ENCODE assay signal across 22 mouse cellular contexts in genomic region chr14:22036802-22037497, GRCm38 (mm10). TPM values are rescaled to one million over a fixed set of nuclear protein-coding genes. Genes with fewer than 3 reads are reported as not detected.
DNase-seq lines count a peak whose midpoint lies in the region; ATAC-seq and TF ChIP-seq lines count a peak whose summit lies in the region.
"Had no signal": no experiment of that assay in that cellular context is flagged by ENCODE, and none has a peak within 500 bp of the region (broad histone marks: within the 10 kb centered on the region; RNA-seq: fewer than 3 reads in every experiment).

No protein-coding gene starts in this region.

- H3K4me2 ChIP-seq in forebrain, embryonic 12.5 days, result peak overlapping the region; percentile 21; the same call in 1 of the 2 replicates
- no peak overlapping the region for H3K4me2 ChIP-seq in forebrain, embryonic 11.5 days (ENCODE audit: low read depth, low read length, severe bottlenecking)
- peak overlapping the region; percentile 25; the same call in 1 of the 2 replicates for H3K4me2 ChIP-seq in forebrain, embryonic 15.5 days (replicated peaks)
- peak overlapping the region; percentile 41 for H3K4me2 ChIP-seq in hindbrain, embryonic 15.5 days
- 0 out of 2 replicates have a peak overlapping the region, but pooled peaks have one; percentile 7 for H3K4me2 ChIP-seq in midbrain, postnatal 0 days (ENCODE audit: low read depth, low read length, poor library complexity, severe bottlenecking)
- H3K4me2 ChIP-seq: heart, embryonic 11.5 days; intestine, embryonic 15.5 days; kidney, embryonic 15.5 days; limb, embryonic 15.5 days had no signal

- no peak overlapping the region for H3K9ac ChIP-seq in forebrain, embryonic 12.5 days
- H3K9ac ChIP-seq in forebrain, embryonic 11.5 days (ENCODE audit: low read length), result no peak overlapping the region
- H3K9ac ChIP-seq in forebrain, embryonic 15.5 days (replicated peaks), result no peak overlapping the region
- H3K9ac ChIP-seq in hindbrain, embryonic 15.5 days, result no peak overlapping the region
- H3K9ac ChIP-seq in midbrain, postnatal 0 days (replicated peaks; ENCODE audit: low read length, poor library complexity, severe bottlenecking), result no peak overlapping the region
- H3K9ac ChIP-seq: intestine, embryonic 15.5 days; kidney, embryonic 15.5 days; limb, embryonic 15.5 days had no signal

- H3K4me1 ChIP-seq in forebrain, embryonic 12.5 days, result peaks cover 34% of the 10 kb centered on the region
- peaks cover 21% of the 10 kb centered on the region; the same call in 1 of the 2 replicates for H3K4me1 ChIP-seq in forebrain, embryonic 11.5 days (replicated peaks; ENCODE audit: control insufficient read depth, insufficient read depth, low read length)
- peaks cover 29% of the 10 kb centered on the region for H3K4me1 ChIP-seq in forebrain, embryonic 15.5 days
- peaks cover 29% of the 10 kb centered on the region for H3K4me1 ChIP-seq in hindbrain, embryonic 15.5 days (replicated peaks)
- H3K4me1 ChIP-seq in midbrain, postnatal 0 days (ENCODE audit: insufficient read depth, low read length), result no peaks in the 10 kb centered on the region
- H3K4me1 ChIP-seq: megakaryocyte, embryonic 14.5 days had no signal

- no peak overlapping the region for H3K4me3 ChIP-seq in forebrain, embryonic 12.5 days (replicated peaks)
- no peak overlapping the region for H3K4me3 ChIP-seq in forebrain, embryonic 11.5 days (ENCODE audit: low read depth, low read length)
- 0 out of 2 replicates have a peak overlapping the region, but pooled peaks have one; percentile 7 for H3K4me3 ChIP-seq in forebrain, embryonic 15.5 days
- H3K4me3 ChIP-seq in hindbrain, embryonic 15.5 days, result no peak overlapping the region
- H3K4me3 ChIP-seq in midbrain, postnatal 0 days (ENCODE audit: low read depth, low read length), result no peak overlapping the region
- H3K4me3 ChIP-seq: intestine, embryonic 15.5 days; kidney, embryonic 15.5 days; limb, embryonic 15.5 days; megakaryocyte, embryonic 14.5 days had no signal

- H3K9me3 ChIP-seq in forebrain, embryonic 12.5 days, result no peaks in the 10 kb centered on the region
- H3K9me3 ChIP-seq in forebrain, embryonic 11.5 days (ENCODE audit: control insufficient read depth, low read length), result no peaks in the 10 kb centered on the region
- no peaks in the 10 kb centered on the region for H3K9me3 ChIP-seq in forebrain, embryonic 15.5 days
- no peaks in the 10 kb centered on the region for H3K9me3 ChIP-seq in hindbrain, embryonic 15.5 days
- no peaks in the 10 kb centered on the region for H3K9me3 ChIP-seq in midbrain, postnatal 0 days (ENCODE audit: low read length)
- H3K9me3 ChIP-seq: intestine, embryonic 15.5 days; kidney, embryonic 15.5 days; limb, embryonic 15.5 days; megakaryocyte, embryonic 14.5 days had no signal

- H3K36me3 ChIP-seq in forebrain, embryonic 12.5 days (replicated peaks), result no peaks in the 10 kb centered on the region
- H3K36me3 ChIP-seq in forebrain, embryonic 11.5 days (ENCODE audit: control insufficient read depth, insufficient read depth, low read length), result no peaks in the 10 kb centered on the region
- no peaks in the 10 kb centered on the region for H3K36me3 ChIP-seq in forebrain, embryonic 15.5 days
- H3K36me3 ChIP-seq in hindbrain, embryonic 15.5 days, result no peaks in the 10 kb centered on the region
- H3K36me3 ChIP-seq in midbrain, postnatal 0 days (ENCODE audit: insufficient read depth, low read length), result no peaks in the 10 kb centered on the region
- H3K36me3 ChIP-seq: intestine, embryonic 15.5 days; kidney, embryonic 15.5 days; limb, embryonic 15.5 days had no signal

- ATAC-seq in forebrain, embryonic 12.5 days (ENCODE audit: low FRiP score), result no peak
- ATAC-seq in forebrain, embryonic 11.5 days (replicated peaks; ENCODE audit: low FRiP score), result no peak
- peak; percentile 27 for ATAC-seq in forebrain, embryonic 15.5 days (replicated peaks)
- ATAC-seq in hindbrain, embryonic 15.5 days (ENCODE audit: low FRiP score, low read depth), result no peak
- no peak for ATAC-seq in midbrain, postnatal 0 days (ENCODE audit: low FRiP score)

- 40% methylated on average over 12 of the region's 12 CpGs for WGBS in forebrain, embryonic 12.5 days
- 49% methylated on average over 12 of the region's 12 CpGs for WGBS in forebrain, embryonic 11.5 days
- 23% methylated on average over 12 of the region's 12 CpGs for WGBS in forebrain, embryonic 15.5 days
- 24% methylated on average over 12 of the region's 12 CpGs for WGBS in hindbrain, embryonic 15.5 days
- 29% methylated on average over 12 of the region's 12 CpGs for WGBS in midbrain, postnatal 0 days

- no peak for DNase-seq in forebrain, embryonic 11.5 days (ENCODE audit: low spot score)
- DNase-seq in midbrain, postnatal 0 days (ENCODE audit: low spot score), result no peak
- no peak for DNase-seq in cerebellum, adult 9-11 months
- DNase-seq in B cell, adult 2 months, result no peak
- no peak for DNase-seq in left cerebral cortex, postnatal 4 days
- DNase-seq: adrenal gland, postnatal 10 days; cerebellum, adult 8-10 months; embryo, embryonic 11 days; gastrocnemius, postnatal 25 days; lung, postnatal 10 days; right cerebral cortex, adult 18-20 months; thymus, postnatal 4 days had no signal

- no peak for TF ChIP-seq CTCF in midbrain, postnatal 0 days (IDR thresholded peaks at IDR 0.05)

- H3K27ac ChIP-seq in forebrain, embryonic 12.5 days, result no peak overlapping the region
- H3K27ac ChIP-seq in forebrain, embryonic 11.5 days (ENCODE audit: low read depth, low read length), result no peak overlapping the region
- peak overlapping the region; percentile 58 for H3K27ac ChIP-seq in forebrain, embryonic 15.5 days (replicated peaks)
- no peak overlapping the region for H3K27ac ChIP-seq in hindbrain, embryonic 15.5 days (replicated peaks)
- no peak overlapping the region for H3K27ac ChIP-seq in midbrain, postnatal 0 days (ENCODE audit: low read depth, low read length)
- H3K27ac ChIP-seq: intestine, embryonic 15.5 days; kidney, embryonic 15.5 days; limb, embryonic 15.5 days had no signal

- peaks cover 85% of the 10 kb centered on the region for H3K27me3 ChIP-seq in forebrain, embryonic 12.5 days
- H3K27me3 ChIP-seq in forebrain, embryonic 11.5 days (ENCODE audit: control insufficient read depth, insufficient read depth, low read length), result peaks cover 8% of the 10 kb centered on the region
- H3K27me3 ChIP-seq in forebrain, embryonic 15.5 days, result peaks cover 74% of the 10 kb centered on the region
- 0 out of 2 replicates have a peak, but pooled peaks cover 2% of the 10 kb centered on the region for H3K27me3 ChIP-seq in hindbrain, embryonic 15.5 days
- peaks cover 7% of the 10 kb centered on the region; the same call in 1 of the 2 replicates for H3K27me3 ChIP-seq in midbrain, postnatal 0 days (ENCODE audit: insufficient read depth, low read length)
- H3K27me3 ChIP-seq: CH12.LX; intestine, embryonic 15.5 days; megakaryocyte, embryonic 14.5 days had no signal

- intact Hi-C loops in left cerebral cortex, postnatal 4 days (cut with DNase I), result no loop called here

RNA-seq across cellular contexts. Expression of gene Lrmda, which starts 17.4 kb away (rescaled TPM):
- 0.22 TPM in 1 of 2 replicates, not detected in the other for polyA plus RNA-seq in forebrain, embryonic 12.5 days (2016; fragmentation: Nextera tagmentation; extraction: Ambion mirVana)
- polyA plus RNA-seq in forebrain, embryonic 11.5 days (2014; fragmentation: Nextera tagmentation; extraction: Ambion mirVana), result not detected in 2 replicates
- polyA plus RNA-seq in forebrain, embryonic 15.5 days (2015; fragmentation: Nextera tagmentation; extraction: Ambion mirVana), result 0.15 TPM in 1 of 2 replicates, not detected in the other
- polyA plus RNA-seq in hindbrain, embryonic 15.5 days (2015; fragmentation: Nextera tagmentation; extraction: Ambion mirVana), result 0.23 and 0.37 TPM in 2 replicates
- total RNA-seq in midbrain, postnatal 0 days (2014; rRNA removed), result not detected in 2 replicates
- polyA plus RNA-seq in midbrain, postnatal 0 days (2015; fragmentation: Nextera tagmentation; extraction: Ambion mirVana), result 0.34 and 0.35 TPM in 2 replicates
- under 1 TPM in 1 of 2 experiments, not detected in 1; 0.74 TPM for total RNA-seq in left cerebral cortex, postnatal 4 days (2021)
- polyA plus RNA-seq: small intestine, adult 2 months had no signal

RNA-seq across cellular contexts. Expression of gene Zfp503, which starts 47.5 kb away (rescaled TPM):
- polyA plus RNA-seq in forebrain, embryonic 12.5 days (2016; fragmentation: Nextera tagmentation; extraction: Ambion mirVana), result 10.9 and 13.8 TPM in 2 replicates
- polyA plus RNA-seq in forebrain, embryonic 11.5 days (2014; fragmentation: Nextera tagmentation; extraction: Ambion mirVana), result 6.6 and 6.7 TPM in 2 replicates
- 7.4 TPM in 2 replicates for polyA plus RNA-seq in forebrain, embryonic 15.5 days (2015; fragmentation: Nextera tagmentation; extraction: Ambion mirVana)
- polyA plus RNA-seq in hindbrain, embryonic 15.5 days (2015; fragmentation: Nextera tagmentation; extraction: Ambion mirVana), result 11.0 and 13.7 TPM in 2 replicates
- 9.1 and 10.1 TPM in 2 replicates for total RNA-seq in midbrain, postnatal 0 days (2014; rRNA removed)
- polyA plus RNA-seq in midbrain, postnatal 0 days (2015; fragmentation: Nextera tagmentation; extraction: Ambion mirVana), result 4.2 and 4.3 TPM in 2 replicates
- total RNA-seq in left cerebral cortex, postnatal 4 days (2021), result 1 to 10 TPM; 2.2 to 4.8 TPM
- total RNA-seq: CH12.LX had no signal
